Mouse (Mus musculus) stomach, postnatal 0 days (tissue): Measurements from ENCODE around the gene Rcan2. TPM values are rescaled to one million over a fixed set of nuclear protein-coding genes. Genes with fewer than 3 reads are reported as not detected.
A peak's percentile ranks its signal among the peaks of the same experiment; 100 is the strongest.

ENCODE experiments used
- ATAC-seq: fragments of 200-750 bp; cut with Nextera tagmentation; 2 replicates; pipeline ENCODE4 v1.8.0; 2017; ENCODE audit not compliant: low FRiP score, low TSS enrichment
- DNase-seq: peaks from one replicate; pipeline ENCODE4 v3.0.0-alpha.2; 2016; ENCODE audit warnings: low spot score
- H3K27ac ChIP-seq: fragments of 300-500 bp; sonication (generic); replicated peaks from 2 replicates; pipeline ENCODE4 v1.5.1; 2014; ENCODE audit warnings: mild to moderate bottlenecking, control low read depth
- H3K27me3 ChIP-seq: fragments of 300-500 bp; sonication (generic); 2 replicates; pipeline ENCODE4 v1.6.1; 2014; ENCODE audit warnings: low read length; ENCODE audit not compliant: control insufficient read depth, insufficient read depth
- H3K36me3 ChIP-seq: fragments of 300-500 bp; sonication (generic); 2 replicates; pipeline ENCODE4 v1.6.1; 2014; ENCODE audit warnings: low read length, mixed read lengths; ENCODE audit not compliant: control insufficient read depth, insufficient read depth
- H3K4me1 ChIP-seq: fragments of 300-500 bp; sonication (generic); replicated peaks from 2 replicates; pipeline ENCODE4 v1.6.1; 2014; ENCODE audit warnings: antibody characterized with exemption; ENCODE audit not compliant: control insufficient read depth, insufficient read depth
- H3K4me2 ChIP-seq: fragments of 300-500 bp; sonication (generic); replicated peaks from 2 replicates; pipeline ENCODE4 v1.6.1; 2014; ENCODE audit warnings: low read depth, mild to moderate bottlenecking, control low read depth, moderate library complexity
- H3K4me3 ChIP-seq: fragments of 300-500 bp; sonication (generic); 2 replicates; pipeline ENCODE4 v1.5.1; 2014; ENCODE audit warnings: low read depth, low read length, control low read depth
- H3K9ac ChIP-seq: fragments of 300-500 bp; sonication (generic); 2 replicates; pipeline ENCODE4 v1.6.1; 2014; ENCODE audit warnings: mild to moderate bottlenecking, low read length, control low read depth, mixed read lengths
- H3K9me3 ChIP-seq: fragments of 300-500 bp; sonication (generic); 2 replicates; pipeline ENCODE4 v1.6.1; 2016; ENCODE audit warnings: low read length; ENCODE audit not compliant: control insufficient read depth
- CTCF ChIP-seq: IDR thresholded peaks from 2 replicates; pipeline ENCODE4 v1.5.1; 2016; ENCODE audit warnings: antibody characterized with exemption, low read depth, mild to moderate bottlenecking, moderate library complexity
- EP300 ChIP-seq: optimal IDR thresholded peaks from 2 replicates; pipeline ENCODE3; 2016; ENCODE audit warnings: antibody characterized with exemption
- whole genome bisulfite sequencing: fragments of 180-500 bp; shearing (Covaris S2); extraction: QIAGEN DNeasy Blood & Tissue Kit; methylation state at CpG from one replicate; pipeline ENCODE4 v1.1.7; 2014; 5-methylcytosine and 5-hydroxymethylcytosine counted together
- polyA plus RNA-seq: library from polyadenylated mRNA; unstranded; fragments of >200 nt; fragmentation: Nextera tagmentation; extraction: Ambion mirVana; gene quantifications from 2 replicates; pipeline ENCODE4 v1.2.1, GENCODE M21; 2015

Gene Rcan2
- polyA plus RNA-seq, 1 experiment from 2014 or later: 11.0 TPM

- ATAC-seq: no peak
Measured at GRCm38 (mm10) chr17:43934056-43934455, 132.9 kb downstream of the Rcan2 start.

GRCm38 (mm10) chr17:43952219-43952618 is 151.1 kb downstream of the Rcan2 start:
- no peak overlapping the region for H3K9ac ChIP-seq
- TF ChIP-seq EP300: no peak
- no peak for TF ChIP-seq CTCF
- DNase-seq (no peak), ATAC-seq (no peak)
- no peaks in the 10 kb centered on the region for H3K36me3 ChIP-seq
- H3K9me3 ChIP-seq: no peaks in the 10 kb centered on the region
- no peaks in the 10 kb centered on the region for H3K27me3 ChIP-seq
- H3K4me3 ChIP-seq: no peak overlapping the region
- no peaks in the 10 kb centered on the region for H3K4me1 ChIP-seq
- no peak overlapping the region for H3K4me2 ChIP-seq
- H3K27ac ChIP-seq: no peak overlapping the region
- WGBS: 26% methylated on average over 5 of the region's 5 CpGs

More at GRCm38 (mm10) chr17:43934056-43934455, 132.9 kb downstream of the Rcan2 start:
- TF ChIP-seq EP300 (no peak), CTCF (no peak)
- Histone ChIP-seq H3K4me1 (no peaks in the 10 kb centered on the region), H3K9ac (no peak overlapping the region), H3K36me3 (no peaks in the 10 kb centered on the region), H3K27me3 (no peaks in the 10 kb centered on the region), H3K27ac (no peak overlapping the region), H3K4me2 (no peak overlapping the region), H3K9me3 (no peaks in the 10 kb centered on the region), H3K4me3 (no peak overlapping the region)
- no peak for DNase-seq
- WGBS: 86% methylated on average over 9 of the region's 9 CpGs

- 0 out of 2 replicates have a peak overlapping the region, but pooled peaks have one; percentile 15 for H3K4me3 ChIP-seq
- ATAC-seq (peak; percentile 74), DNase-seq (peak; percentile 52)
- 24% methylated on average over 17 of the region's 17 CpGs for WGBS
- no peaks in the 10 kb centered on the region for H3K4me1 ChIP-seq
- peak overlapping the region; percentile 34 for H3K4me2 ChIP-seq
- H3K36me3 ChIP-seq: no peaks in the 10 kb centered on the region
- no peak overlapping the region for H3K9ac ChIP-seq
- H3K27me3 ChIP-seq: no peaks in the 10 kb centered on the region
- no peak overlapping the region for H3K27ac ChIP-seq
- no peaks in the 10 kb centered on the region for H3K9me3 ChIP-seq
- TF ChIP-seq EP300 (no peak), CTCF (no peak)
Measured at GRCm38 (mm10) chr17:43952661-43953534, 151.7 kb downstream of the Rcan2 start.

- 85% methylated on average over 10 of the region's 10 CpGs for WGBS
- Histone ChIP-seq H3K27ac (no peak overlapping the region), H3K4me1 (no peaks in the 10 kb centered on the region), H3K9ac (no peak overlapping the region), H3K36me3 (no peaks in the 10 kb centered on the region), H3K9me3 (no peaks in the 10 kb centered on the region), H3K27me3 (no peaks in the 10 kb centered on the region), H3K4me3 (no peak overlapping the region), H3K4me2 (no peak overlapping the region)
- TF ChIP-seq EP300 (no peak), CTCF (no peak)
- no peak for DNase-seq
- no peak for ATAC-seq
Measured at GRCm38 (mm10) chr17:43953535-43953918, 152.4 kb downstream of the Rcan2 start.

GRCm38 (mm10) chr17:43959797-43960196 is 158.6 kb downstream of the Rcan2 start:
- 91% methylated on average over 3 of the region's 3 CpGs for WGBS

GRCm38 (mm10) chr17:43969943-43970342 is 168.8 kb downstream of the Rcan2 start:
- no peak overlapping the region for H3K9ac ChIP-seq
- WGBS: 86% methylated on average over 10 of the region's 10 CpGs
- no peaks in the 10 kb centered on the region for H3K36me3 ChIP-seq
- TF ChIP-seq EP300 (no peak), CTCF (no peak)
- H3K9me3 ChIP-seq: no peaks in the 10 kb centered on the region
- ATAC-seq (no peak), DNase-seq (no peak)
- H3K4me1 ChIP-seq: no peaks in the 10 kb centered on the region
- no peaks in the 10 kb centered on the region for H3K27me3 ChIP-seq
- H3K4me3 ChIP-seq: no peak overlapping the region
- H3K27ac ChIP-seq: no peak overlapping the region
- no peak overlapping the region for H3K4me2 ChIP-seq

More at GRCm38 (mm10) chr17:43959797-43960196, 158.6 kb downstream of the Rcan2 start:
- DNase-seq: no peak
- Histone ChIP-seq H3K9me3 (no peaks in the 10 kb centered on the region), H3K4me1 (no peaks in the 10 kb centered on the region), H3K27me3 (no peaks in the 10 kb centered on the region), H3K27ac (no peak overlapping the region), H3K4me3 (no peak overlapping the region), H3K36me3 (no peaks in the 10 kb centered on the region), H3K9ac (no peak overlapping the region), H3K4me2 (no peak overlapping the region)
- TF ChIP-seq EP300 (no peak), CTCF (no peak)
- no peak for ATAC-seq
